Mouse (Mus musculus): Measurements from ENCODE around the gene Ramp1.

- TF ChIP-seq CTCF (IDR thresholded peaks at IDR 0.05): no peak
- TF ChIP-seq EP300 (IDR thresholded peaks at IDR 0.05; ENCODE audit: insufficient read depth, low read depth, low read length): no peak
- TF ChIP-seq POLR2A (IDR thresholded peaks at IDR 0.05; ENCODE audit: insufficient read depth, low read depth, low read length): no peak
These were observed 78.3 kb downstream of the Ramp1 start for GRCm38 (mm10) chr1:91257918-91258317.

Measured in heart, adult 2 months (tissue).